In genomic region chr5:148550821-148551763, GRCm38 (mm10) we compare ENCODE assay signal across 8 mouse cellular contexts. TPM values are rescaled to one million over a fixed set of nuclear protein-coding genes. Genes with fewer than 3 reads are reported as not detected.
DNase-seq lines count a peak whose midpoint lies in the region; ATAC-seq and TF ChIP-seq lines count a peak whose summit lies in the region.

No protein-coding gene starts in this region.

- 1% methylated on average over 28 of the region's 28 CpGs for WGBS in liver, postnatal 0 days (ENCODE audit: insufficient replicate concordance)
- under 1% methylated on average over 28 of the region's 28 CpGs for WGBS in neural tube, embryonic 14.5 days

- TF ChIP-seq EP300 in liver, postnatal 0 days (IDR thresholded peaks at IDR 0.05; ENCODE audit: low read depth) = no peak

- no peaks in the 10 kb centered on the region for H3K9me3 ChIP-seq in liver, postnatal 0 days (ENCODE audit: low read length)
- H3K9me3 ChIP-seq in neural tube, embryonic 14.5 days (ENCODE audit: control insufficient read depth, low read length) = no peaks in the 10 kb centered on the region

- ATAC-seq in liver, postnatal 0 days = no peak
- no peak for ATAC-seq in neural tube, embryonic 14.5 days (ENCODE audit: low read depth)
- ATAC-seq in inflammation-experienced regulatory T-cells, adult 6 months = no peak

- H3K36me3 ChIP-seq in liver, postnatal 0 days (replicated peaks; ENCODE audit: insufficient read depth, low read length) = no peaks in the 10 kb centered on the region
- H3K36me3 ChIP-seq in neural tube, embryonic 14.5 days (ENCODE audit: control insufficient read depth, insufficient read depth, low read length) = no peaks in the 10 kb centered on the region

- DNase-seq in urinary bladder, postnatal 14 days (ENCODE audit: low spot score) = peak; percentile 47
- DNase-seq in urinary bladder, postnatal 10 days (ENCODE audit: low spot score) = no peak
- DNase-seq in cerebellum, adult 9-10 months = peak; percentile 72
- DNase-seq in gastrocnemius, postnatal 14 days = peak; percentile 27
- DNase-seq in kidney, adult 11 months = peak; percentile 47
- DNase-seq in liver, postnatal 0 days = peak; percentile 45

- peak overlapping the region; percentile 69 for H3K4me2 ChIP-seq in liver, postnatal 0 days (ENCODE audit: low read depth, low read length)
- peak overlapping the region; percentile 73 for H3K4me2 ChIP-seq in neural tube, embryonic 14.5 days (ENCODE audit: low read depth, low read length)

- peaks cover 35% of the 10 kb centered on the region for H3K4me1 ChIP-seq in liver, postnatal 0 days (ENCODE audit: insufficient read depth)
- H3K4me1 ChIP-seq in neural tube, embryonic 14.5 days (ENCODE audit: control insufficient read depth, insufficient read depth, low read length) = peaks cover 23% of the 10 kb centered on the region; the same call in 1 of the 2 replicates

- intact Hi-C loops in gastrocnemius, postnatal 14 days (cut with DNase I; ENCODE audit: low total_unique reads) = loop anchor here (10.0 kb wide), 1 partner anchor 244 kb away; no protein-coding TSS in a partner anchor

- peak overlapping the region; percentile 75 for H3K4me3 ChIP-seq in liver, postnatal 0 days (ENCODE audit: low read depth, low read length)
- H3K4me3 ChIP-seq in neural tube, embryonic 14.5 days (ENCODE audit: low read depth, low read length) = peak overlapping the region; percentile 62

- H3K27ac ChIP-seq in liver, postnatal 0 days (ENCODE audit: low read depth) = peak overlapping the region; percentile 94
- peak overlapping the region; percentile 95 for H3K27ac ChIP-seq in neural tube, embryonic 14.5 days (ENCODE audit: low read depth, low read length)

- peak overlapping the region; percentile 78 for H3K9ac ChIP-seq in liver, postnatal 0 days (replicated peaks)
- peak overlapping the region; percentile 68 for H3K9ac ChIP-seq in neural tube, embryonic 14.5 days (replicated peaks; ENCODE audit: low read depth, low read length)

- no peak for TF ChIP-seq CTCF in liver, postnatal 0 days (IDR thresholded peaks at IDR 0.05; ENCODE audit: low read depth)

- H3K27me3 ChIP-seq in liver, postnatal 0 days (ENCODE audit: insufficient read depth, low read length) = no peaks in the 10 kb centered on the region
- H3K27me3 ChIP-seq in neural tube, embryonic 14.5 days (ENCODE audit: control insufficient read depth, insufficient read depth, low read length) = no peaks in the 10 kb centered on the region

RNA-seq across cellular contexts. Expression of gene Ubl3, which starts 1.5 kb away (rescaled TPM):
- total RNA-seq in gastrocnemius, postnatal 14 days (2021) = 10 to 100 TPM; 79.5 to 82.3 TPM
- 37.0 and 39.4 TPM in 2 replicates for polyA plus RNA-seq in liver, postnatal 0 days (2015; fragmentation: Nextera tagmentation; extraction: Ambion mirVana)
- polyA plus RNA-seq in neural tube, embryonic 14.5 days (2014; fragmentation: Nextera tagmentation; extraction: Ambion mirVana) = 110 and 112 TPM in 2 replicates
- 10 to 100 TPM; 84.6 to 85.6 (median 85.1) TPM for polyA plus RNA-seq in inflammation-experienced regulatory T-cells, adult 6 months (2017; shearing (Covaris generic))
